Mouse (Mus musculus): ENCODE measurements around the gene Elmo1. TPM values are rescaled to one million over a fixed set of nuclear protein-coding genes. Genes with fewer than 3 reads are reported as not detected.

The Elmo1 gene
- polyA plus RNA-seq, 1 experiment from 2014 or later = 10.6 TPM

DNA sequence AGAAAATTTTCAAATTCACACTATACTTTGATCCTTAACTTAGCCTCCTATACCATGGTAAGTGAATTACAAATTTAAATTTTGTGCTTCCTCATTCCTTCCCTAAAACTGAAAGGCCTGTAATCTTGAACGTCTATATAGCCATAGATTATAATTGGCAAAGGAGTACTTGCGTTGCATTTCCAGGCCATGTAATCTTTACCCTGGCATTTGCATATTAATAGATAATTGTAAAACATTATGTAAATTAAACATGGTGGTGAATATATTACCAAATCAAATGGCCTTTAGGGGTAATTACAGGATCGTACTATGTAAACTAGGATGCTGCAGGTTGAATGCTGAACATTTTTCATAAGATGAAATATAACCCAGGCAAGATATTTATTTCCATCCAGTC lies 314.1 kb downstream of the Elmo1 start:
- H3K27me3 ChIP-seq (replicated peaks; ENCODE audit: control insufficient read depth, insufficient read depth, low read length) = no peaks in the 10 kb centered on the region
- ATAC-seq (replicated peaks; ENCODE audit: low FRiP score) = no peak
- H3K9ac ChIP-seq (ENCODE audit: low read depth, low read length) = no peak overlapping the region
- no peak overlapping the region for H3K27ac ChIP-seq (ENCODE audit: low read depth, low read length)
- H3K36me3 ChIP-seq (ENCODE audit: control insufficient read depth, insufficient read depth, low read length) = no peaks in the 10 kb centered on the region
- no peaks in the 10 kb centered on the region for H3K9me3 ChIP-seq (ENCODE audit: control insufficient read depth, low read length)
- no peak overlapping the region for H3K4me3 ChIP-seq (ENCODE audit: low read depth, low read length)
- no peaks in the 10 kb centered on the region for H3K4me1 ChIP-seq (replicated peaks; ENCODE audit: control insufficient read depth, insufficient read depth, low read length)
- 82% methylated on average over 3 of the region's 3 CpGs for WGBS
- no peak for DNase-seq (ENCODE audit: low spot score)
- H3K4me2 ChIP-seq = no peak overlapping the region

DNA sequence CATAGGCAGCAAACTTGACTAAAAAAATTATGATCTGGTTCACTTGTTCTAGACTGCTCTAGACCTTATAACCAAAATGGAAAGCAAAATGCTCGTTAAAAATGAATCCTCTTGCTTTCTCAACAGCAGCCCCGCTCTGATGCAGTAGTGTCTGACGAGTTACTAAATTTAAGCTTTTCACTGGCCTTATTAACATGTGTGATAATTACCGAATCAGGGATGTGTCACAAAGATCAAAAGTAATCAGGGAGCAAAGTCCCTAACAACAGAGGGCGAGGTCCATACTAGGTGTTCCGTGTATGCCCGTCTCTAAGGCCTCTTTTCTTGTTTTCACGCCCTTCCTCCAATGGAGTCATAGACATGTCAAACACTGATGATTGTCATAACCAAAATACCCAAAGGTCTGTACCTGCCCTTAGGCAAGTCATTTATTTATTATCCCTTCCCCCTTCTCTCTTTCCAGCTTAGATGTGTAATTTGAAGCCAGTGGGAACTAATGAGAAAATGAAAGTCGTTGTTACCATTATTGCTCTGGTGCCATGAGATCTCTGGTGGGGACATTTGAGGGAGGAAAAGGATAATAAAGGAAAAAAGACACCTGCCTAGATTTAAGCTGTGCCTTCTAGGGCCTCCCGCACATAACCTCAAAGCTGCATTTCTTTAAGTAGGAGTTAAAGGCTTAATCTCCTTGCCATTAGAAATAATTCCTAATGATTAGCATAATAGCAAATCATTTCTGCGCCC lies 316.2 kb downstream of the Elmo1 start:
- H3K27me3 ChIP-seq (replicated peaks; ENCODE audit: control insufficient read depth, insufficient read depth, low read length) = no peaks in the 10 kb centered on the region
- no peak overlapping the region for H3K4me2 ChIP-seq
- DNase-seq (ENCODE audit: low spot score) (no peak), ATAC-seq (replicated peaks; ENCODE audit: low FRiP score) (no peak)
- H3K9ac ChIP-seq (ENCODE audit: low read depth, low read length) = no peak overlapping the region
- no peak overlapping the region for H3K27ac ChIP-seq (ENCODE audit: low read depth, low read length)
- no peak overlapping the region for H3K4me3 ChIP-seq (ENCODE audit: low read depth, low read length)
- H3K9me3 ChIP-seq (ENCODE audit: control insufficient read depth, low read length) = no peaks in the 10 kb centered on the region
- no peaks in the 10 kb centered on the region for H3K36me3 ChIP-seq (ENCODE audit: control insufficient read depth, insufficient read depth, low read length)
- WGBS = 86% methylated on average over 11 of the region's 11 CpGs
- no peaks in the 10 kb centered on the region for H3K4me1 ChIP-seq (replicated peaks; ENCODE audit: control insufficient read depth, insufficient read depth, low read length)

DNA sequence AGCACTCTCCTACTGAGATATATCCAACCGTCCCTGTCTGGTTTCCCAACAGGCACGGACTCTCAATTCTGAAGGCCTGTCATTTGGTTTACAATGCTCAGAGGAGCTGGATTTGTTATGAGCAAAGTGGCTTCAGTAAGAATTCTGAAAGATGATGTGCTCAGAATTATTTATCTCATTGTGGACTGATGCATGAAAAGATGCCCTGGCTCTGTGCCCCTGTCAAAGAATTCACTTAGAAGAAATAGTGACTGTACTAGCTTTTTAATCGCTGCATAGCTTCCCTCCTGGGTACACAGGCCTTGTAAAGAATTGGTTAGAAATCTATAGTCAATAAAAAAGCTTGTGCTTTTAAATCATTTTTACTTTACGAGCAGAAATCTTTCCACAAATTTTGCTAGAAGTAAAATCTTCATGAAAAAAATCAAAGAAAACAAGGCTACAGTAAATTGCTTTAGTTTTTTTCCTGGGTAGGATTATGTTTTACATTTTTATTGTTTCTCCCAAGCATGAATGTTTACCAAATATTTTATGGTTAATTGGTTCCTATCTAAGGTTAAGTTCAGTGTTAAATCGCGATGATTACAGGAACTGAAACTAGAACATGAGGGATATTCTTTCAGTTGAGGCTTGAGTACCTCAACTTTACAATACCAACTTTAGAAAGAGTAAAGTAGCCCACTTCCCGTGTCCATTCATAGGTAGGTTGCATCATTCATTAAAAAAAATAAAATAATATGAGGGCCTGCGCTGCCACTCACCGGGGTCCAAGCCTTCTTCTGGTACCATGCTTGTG lies 320.1 kb downstream of the Elmo1 start:
- Histone ChIP-seq H3K27me3 (replicated peaks; ENCODE audit: control insufficient read depth, insufficient read depth, low read length) (no peaks in the 10 kb centered on the region), H3K27ac (ENCODE audit: low read depth, low read length) (no peak overlapping the region), H3K36me3 (ENCODE audit: control insufficient read depth, insufficient read depth, low read length) (no peaks in the 10 kb centered on the region), H3K4me1 (replicated peaks; ENCODE audit: control insufficient read depth, insufficient read depth, low read length) (no peaks in the 10 kb centered on the region), H3K4me2 (no peak overlapping the region), H3K4me3 (ENCODE audit: low read depth, low read length) (no peak overlapping the region), H3K9ac (ENCODE audit: low read depth, low read length) (no peak overlapping the region), H3K9me3 (ENCODE audit: control insufficient read depth, low read length) (no peaks in the 10 kb centered on the region)
- WGBS = 88% methylated on average over 9 of the region's 9 CpGs
- DNase-seq (ENCODE audit: low spot score) (no peak), ATAC-seq (replicated peaks; ENCODE audit: low FRiP score) (no peak)

DNA sequence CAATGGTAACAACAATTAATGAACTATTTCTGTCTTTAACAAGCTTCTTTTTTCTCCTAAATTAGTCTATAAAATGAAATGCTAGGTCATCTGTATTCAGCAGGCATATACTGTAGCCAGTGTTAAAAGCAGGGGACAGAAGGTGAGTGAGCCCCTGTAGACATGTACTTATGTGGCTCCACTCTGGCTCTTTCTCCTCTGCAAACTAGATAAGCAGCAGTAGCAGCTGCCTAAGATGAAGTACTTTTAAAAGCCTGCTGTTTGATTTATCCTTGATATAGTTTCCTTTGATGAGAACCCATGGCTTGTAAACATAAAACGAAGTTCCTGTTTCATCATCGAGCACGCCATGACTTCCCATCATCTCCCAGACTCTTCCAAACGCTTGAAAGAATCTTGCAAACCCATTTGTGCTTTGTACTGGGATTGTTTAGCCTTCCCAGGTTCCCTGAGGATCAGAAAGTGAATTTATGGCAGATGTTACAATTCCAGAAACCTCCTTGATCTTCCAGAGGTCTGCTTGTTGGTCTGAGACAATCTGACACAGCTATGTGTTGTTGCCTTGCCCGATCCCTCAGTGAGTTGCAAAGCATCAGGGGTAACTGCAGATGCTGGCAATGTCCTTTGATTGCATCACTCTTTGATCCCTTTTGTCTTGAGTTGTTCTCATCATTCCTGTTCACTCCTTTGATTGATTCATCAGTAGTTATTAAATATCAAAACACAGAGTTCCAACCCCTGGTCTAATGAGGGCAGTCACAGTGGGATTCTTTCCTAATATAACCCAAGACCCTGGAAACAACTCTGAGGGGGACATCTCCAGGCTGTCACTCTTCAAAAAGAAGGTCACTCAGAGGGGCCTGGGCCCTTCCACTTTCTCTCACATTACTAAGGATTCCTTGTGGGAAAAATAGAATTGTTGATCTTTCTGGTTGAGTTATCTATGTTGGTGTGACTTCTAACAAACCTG lies 326.6 kb downstream of the Elmo1 start:
- ATAC-seq (replicated peaks; ENCODE audit: low FRiP score) (no peak), DNase-seq (ENCODE audit: low spot score) (no peak)
- Histone ChIP-seq H3K36me3 (ENCODE audit: control insufficient read depth, insufficient read depth, low read length) (no peaks in the 10 kb centered on the region), H3K27ac (ENCODE audit: low read depth, low read length) (no peak overlapping the region), H3K27me3 (replicated peaks; ENCODE audit: control insufficient read depth, insufficient read depth, low read length) (no peaks in the 10 kb centered on the region), H3K4me3 (ENCODE audit: low read depth, low read length) (no peak overlapping the region), H3K4me1 (replicated peaks; ENCODE audit: control insufficient read depth, insufficient read depth, low read length) (no peaks in the 10 kb centered on the region), H3K9ac (ENCODE audit: low read depth, low read length) (no peak overlapping the region), H3K4me2 (no peak overlapping the region), H3K9me3 (ENCODE audit: control insufficient read depth, low read length) (no peaks in the 10 kb centered on the region)
- WGBS = 69% methylated on average over 5 of the region's 5 CpGs

DNA sequence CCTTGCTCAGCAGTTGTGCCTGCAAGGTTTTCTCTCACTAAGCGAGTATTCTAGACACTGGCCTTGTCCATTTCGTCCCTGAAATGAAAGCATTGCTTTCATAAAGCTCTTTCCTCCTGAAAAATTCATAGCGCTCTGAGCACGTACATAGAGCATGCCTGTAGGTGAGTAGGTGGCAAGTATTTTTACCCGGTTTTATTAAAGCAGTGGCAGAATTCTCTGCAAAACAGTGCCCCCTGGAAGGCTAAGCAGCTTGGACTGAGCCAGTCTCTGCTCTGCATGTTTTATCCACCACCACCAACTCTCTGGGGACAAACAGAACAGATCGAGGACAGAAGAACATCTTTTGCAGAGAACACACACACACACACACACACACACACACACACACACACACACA lies 340.6 kb downstream of the Elmo1 start:
- no peak overlapping the region for H3K4me2 ChIP-seq
- no peaks in the 10 kb centered on the region for H3K36me3 ChIP-seq (ENCODE audit: control insufficient read depth, insufficient read depth, low read length)
- H3K4me1 ChIP-seq (replicated peaks; ENCODE audit: control insufficient read depth, insufficient read depth, low read length) = no peaks in the 10 kb centered on the region
- DNase-seq (ENCODE audit: low spot score) (no peak), ATAC-seq (replicated peaks; ENCODE audit: low FRiP score) (no peak)
- H3K4me3 ChIP-seq (ENCODE audit: low read depth, low read length) = no peak overlapping the region
- 85% methylated on average over 6 of the region's 6 CpGs for WGBS
- no peaks in the 10 kb centered on the region for H3K27me3 ChIP-seq (replicated peaks; ENCODE audit: control insufficient read depth, insufficient read depth, low read length)
- no peak overlapping the region for H3K27ac ChIP-seq (ENCODE audit: low read depth, low read length)
- H3K9ac ChIP-seq (ENCODE audit: low read depth, low read length) = no peak overlapping the region
- H3K9me3 ChIP-seq (ENCODE audit: control insufficient read depth, low read length) = no peaks in the 10 kb centered on the region

DNA sequence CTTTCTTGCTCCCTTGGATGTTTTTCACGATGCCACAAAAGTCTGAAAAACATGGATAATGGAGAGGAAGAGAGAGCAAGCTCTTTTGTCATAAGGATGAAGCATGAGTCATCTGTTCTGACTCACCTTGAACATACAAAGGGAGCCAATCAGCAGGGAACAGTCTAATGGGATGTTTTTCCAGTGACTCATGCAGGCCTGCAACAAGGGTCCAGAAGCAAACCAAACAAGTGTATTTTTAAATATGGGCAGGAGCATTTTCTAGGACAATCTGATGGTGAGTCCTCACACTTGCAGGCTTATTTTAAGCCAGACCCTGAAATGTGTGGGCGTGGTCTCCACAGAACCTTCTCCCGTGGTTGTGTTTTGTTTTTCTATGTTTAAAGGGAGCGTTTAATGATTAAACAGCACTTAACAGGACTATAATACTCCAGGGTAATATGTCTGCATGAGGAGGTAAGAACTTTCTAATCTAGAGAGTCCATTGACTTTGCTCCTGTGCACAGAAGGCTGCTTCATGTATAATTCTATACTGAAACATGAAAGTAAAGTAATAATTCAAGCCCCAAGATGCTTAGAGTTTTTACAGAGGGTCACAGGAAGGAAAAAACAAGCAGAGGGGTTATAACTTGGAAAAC lies 342.9 kb downstream of the Elmo1 start:
- DNase-seq (ENCODE audit: low spot score) (no peak), ATAC-seq (replicated peaks; ENCODE audit: low FRiP score) (no peak)
- no peak overlapping the region for H3K27ac ChIP-seq (ENCODE audit: low read depth, low read length)

DNA sequence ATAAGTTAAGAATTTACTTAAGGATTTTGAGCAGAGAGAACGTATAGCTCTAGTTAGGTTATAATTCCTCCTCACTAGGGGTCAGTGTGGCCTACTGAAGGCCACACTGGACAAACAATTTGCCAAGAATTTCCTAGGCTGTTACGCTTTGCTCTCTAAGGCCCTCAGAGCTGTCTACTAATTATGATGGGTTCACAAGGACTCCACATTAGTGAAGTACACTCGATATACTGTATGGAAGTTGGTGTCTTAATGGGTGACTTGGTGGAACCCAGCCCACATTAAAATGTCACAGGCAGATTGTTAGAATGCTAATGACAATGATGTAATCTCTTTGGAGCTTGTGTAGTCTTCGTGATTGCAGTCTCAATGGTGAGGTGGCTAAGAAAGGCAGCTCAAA lies 343.7 kb downstream of the Elmo1 start:
- no peak overlapping the region for H3K27ac ChIP-seq (ENCODE audit: low read depth, low read length)
- no peak overlapping the region for H3K4me3 ChIP-seq (ENCODE audit: low read depth, low read length)
- H3K4me2 ChIP-seq = no peak overlapping the region
- no peaks in the 10 kb centered on the region for H3K4me1 ChIP-seq (replicated peaks; ENCODE audit: control insufficient read depth, insufficient read depth, low read length)
- DNase-seq (ENCODE audit: low spot score) (no peak), ATAC-seq (replicated peaks; ENCODE audit: low FRiP score) (no peak)
- no peaks in the 10 kb centered on the region for H3K27me3 ChIP-seq (replicated peaks; ENCODE audit: control insufficient read depth, insufficient read depth, low read length)
- no peak overlapping the region for H3K9ac ChIP-seq (ENCODE audit: low read depth, low read length)
- H3K9me3 ChIP-seq (ENCODE audit: control insufficient read depth, low read length) = no peaks in the 10 kb centered on the region
- WGBS = 69% methylated on average over 4 of the region's 4 CpGs
- H3K36me3 ChIP-seq (ENCODE audit: control insufficient read depth, insufficient read depth, low read length) = no peaks in the 10 kb centered on the region

More for the DNA sequence above, 342.9 kb downstream of the Elmo1 start:
- H3K36me3 ChIP-seq (ENCODE audit: control insufficient read depth, insufficient read depth, low read length) = no peaks in the 10 kb centered on the region
- H3K4me2 ChIP-seq = no peak overlapping the region
- H3K4me1 ChIP-seq (replicated peaks; ENCODE audit: control insufficient read depth, insufficient read depth, low read length) = no peaks in the 10 kb centered on the region
- no peak overlapping the region for H3K4me3 ChIP-seq (ENCODE audit: low read depth, low read length)
- H3K27me3 ChIP-seq (replicated peaks; ENCODE audit: control insufficient read depth, insufficient read depth, low read length) = no peaks in the 10 kb centered on the region
- H3K9me3 ChIP-seq (ENCODE audit: control insufficient read depth, low read length) = no peaks in the 10 kb centered on the region
- WGBS = 73% methylated on average over 4 of the region's 4 CpGs
- H3K9ac ChIP-seq (ENCODE audit: low read depth, low read length) = no peak overlapping the region

DNA sequence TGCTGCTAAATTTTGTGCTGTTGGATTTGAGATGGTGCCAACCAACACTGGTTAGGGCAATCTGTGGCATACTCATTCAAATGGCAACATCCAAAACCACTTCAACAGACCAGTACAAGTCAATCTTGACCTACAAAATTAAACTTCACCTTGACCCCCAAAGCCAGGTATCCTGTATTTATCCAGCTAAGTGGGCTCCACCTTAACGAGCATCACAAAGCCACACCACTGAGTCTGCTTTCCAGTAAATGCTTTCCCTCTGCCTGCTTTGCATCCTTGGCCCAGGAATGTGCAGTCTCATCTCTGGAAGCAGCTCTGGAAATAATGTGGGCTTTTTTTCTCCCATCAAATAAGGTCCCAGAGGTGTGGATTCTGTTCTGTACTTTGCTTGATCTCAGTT lies 349.1 kb downstream of the Elmo1 start:
- Histone ChIP-seq H3K27me3 (replicated peaks; ENCODE audit: control insufficient read depth, insufficient read depth, low read length) (no peaks in the 10 kb centered on the region), H3K27ac (ENCODE audit: low read depth, low read length) (no peak overlapping the region), H3K4me2 (no peak overlapping the region), H3K4me1 (replicated peaks; ENCODE audit: control insufficient read depth, insufficient read depth, low read length) (no peaks in the 10 kb centered on the region), H3K4me3 (ENCODE audit: low read depth, low read length) (no peak overlapping the region), H3K9ac (ENCODE audit: low read depth, low read length) (no peak overlapping the region), H3K9me3 (ENCODE audit: control insufficient read depth, low read length) (no peaks in the 10 kb centered on the region), H3K36me3 (ENCODE audit: control insufficient read depth, insufficient read depth, low read length) (no peaks in the 10 kb centered on the region)
- DNase-seq (ENCODE audit: low spot score) (no peak), ATAC-seq (replicated peaks; ENCODE audit: low FRiP score) (no peak)
- 82% methylated on average over 1 of the region's 1 CpGs for WGBS
